Mouse (Mus musculus): ENCODE results near the gene Gfpt2. TPM values are rescaled to one million over a fixed set of nuclear protein-coding genes. Genes with fewer than 3 reads are reported as not detected.
A peak's percentile ranks its signal among the peaks of the same experiment; 100 is the strongest.

Gfpt2 gene
- total and polyA plus RNA-seq, 3 experiments, result 0.04 TPM; not detected in 2

DNA sequence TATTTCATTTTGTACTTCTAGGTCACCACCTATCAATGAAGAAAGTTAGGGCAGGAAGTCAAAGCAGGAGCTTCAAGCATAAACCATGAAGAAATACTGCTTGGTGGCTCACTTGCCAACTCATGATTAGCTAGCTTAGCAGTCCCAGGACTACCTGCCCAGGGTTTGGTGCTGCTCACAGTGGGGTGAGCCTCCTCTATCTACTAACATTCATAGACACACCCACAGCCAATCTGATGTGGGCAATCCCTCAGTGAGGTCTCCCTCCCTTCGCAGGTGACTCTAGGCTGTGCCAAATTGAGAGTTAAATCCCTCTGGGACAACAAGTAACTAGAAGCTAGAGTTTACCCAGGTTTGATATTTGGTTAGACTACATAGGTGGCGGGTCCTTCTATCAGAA lies 28.4 kb downstream of the Gfpt2 start:
- TF ChIP-seq MAFK (IDR thresholded peaks at IDR 0.05; ENCODE audit: insufficient replicate concordance, low read length), result no peak
- TF ChIP-seq MXI1 (IDR thresholded peaks at IDR 0.05; ENCODE audit: low read depth, low read length), result no peak
- no peak for TF ChIP-seq SMC3 (IDR thresholded peaks at IDR 0.05; ENCODE audit: low read depth, low read length)
- no peak for TF ChIP-seq USF2 (conservative IDR thresholded peaks at IDR 0.05; ENCODE audit: low read depth, low read length)
- TF ChIP-seq BHLHE40 (IDR thresholded peaks at IDR 0.05; ENCODE audit: low read depth, low read length), result no peak
- TF ChIP-seq CHD2 (IDR thresholded peaks at IDR 0.05; ENCODE audit: low read length), result no peak
- TF ChIP-seq CHD1 (IDR thresholded peaks at IDR 0.05; ENCODE audit: low read depth, low read length), result no peak
- no peak for TF ChIP-seq JUN (IDR thresholded peaks at IDR 0.05; ENCODE audit: insufficient read depth, low read depth, low read length)
- H3K27ac ChIP-seq (ENCODE audit: insufficient read depth, low read depth), result no peak overlapping the region
- no peaks in the 10 kb centered on the region for H3K9me3 ChIP-seq (replicated peaks; ENCODE audit: low read length)
- H3K9ac ChIP-seq (ENCODE audit: insufficient read depth, low read depth), result no peak overlapping the region
- in situ Hi-C loops (cut with MboI; ENCODE audit: low pct_ligation_motif_present, low pct_unique_long_range_greater_than_20kb, low sequenced_read_pairs), result no loop called here
- peaks cover 5% of the 10 kb centered on the region for H3K27me3 ChIP-seq (replicated peaks)
- no peaks in the 10 kb centered on the region for H3K4me1 ChIP-seq (ENCODE audit: control insufficient read depth in 1 of 2, insufficient read depth in 2 of 2)
- no peak overlapping the region for H3K4me3 ChIP-seq (replicated peaks in 1 of 3; ENCODE audit: low read depth in 2 of 3, low read length in 2 of 3, poor library complexity in 1 of 3)
- H3K4me2 ChIP-seq (ENCODE audit: insufficient read depth, low read depth, poor library complexity, severe bottlenecking), result no peak overlapping the region
- no peaks in the 10 kb centered on the region for H3K36me3 ChIP-seq (replicated peaks in 1 of 2; ENCODE audit: control insufficient read depth in 1 of 2, insufficient read depth in 1 of 2, low read length in 1 of 2)
- H3K79me2 ChIP-seq (replicated peaks; ENCODE audit: control insufficient read depth, extremely low read depth, insufficient read depth, poor library complexity, severe bottlenecking), result no peaks in the 10 kb centered on the region
- DNase-seq (ENCODE audit: extremely low read depth), result no peak
- dilution Hi-C loops (cut with MboI; ENCODE audit: extremely low pct_ligation_motif_present, extremely low pct_unique_long_range_greater_than_20kb, low sequenced_read_pairs), result no loop called here

- TF ChIP-seq RAD21 (IDR thresholded peaks at IDR 0.05; ENCODE audit: low read depth, low read length) (peak; percentile 65), CTCF (conservative IDR thresholded peaks at IDR 0.05 in 1 of 2, IDR thresholded peaks at IDR 0.05 in 1 of 2; ENCODE audit: low read depth in 2 of 2, low read length in 2 of 2) (peak; percentile 93 to 98), SMC3 (IDR thresholded peaks at IDR 0.05; ENCODE audit: low read depth, low read length) (peak; percentile 93), NELFE (IDR thresholded peaks at IDR 0.05; ENCODE audit: low read depth, low read length) (0 out of 2 replicates have a peak, but pooled peaks have one; percentile 24), ZKSCAN1 (IDR thresholded peaks at IDR 0.05; ENCODE audit: borderline replicate concordance, low read depth, low read length) (no peak), GABPA (IDR thresholded peaks at IDR 0.05; ENCODE audit: insufficient replicate concordance, low read depth, low read length) (no peak)
- Histone ChIP-seq H3K27me3 (replicated peaks) (peaks cover 6% of the 10 kb centered on the region), H3K4me1 (ENCODE audit: control insufficient read depth in 1 of 2, insufficient read depth in 2 of 2) (no peaks in the 10 kb centered on the region), H3K9me3 (replicated peaks; ENCODE audit: low read length) (no peaks in the 10 kb centered on the region), H3K79me2 (replicated peaks; ENCODE audit: control insufficient read depth, extremely low read depth, insufficient read depth, poor library complexity, severe bottlenecking) (no peaks in the 10 kb centered on the region), H3K4me2 (ENCODE audit: insufficient read depth, low read depth, poor library complexity, severe bottlenecking) (no peak overlapping the region), H3K27ac (ENCODE audit: insufficient read depth, low read depth) (no peak overlapping the region), H3K36me3 (replicated peaks in 1 of 2; ENCODE audit: control insufficient read depth in 1 of 2, insufficient read depth in 1 of 2, low read length in 1 of 2) (no peaks in the 10 kb centered on the region), H3K9ac (ENCODE audit: insufficient read depth, low read depth) (no peak overlapping the region), H3K4me3 (replicated peaks in 1 of 3; ENCODE audit: low read depth in 2 of 3, low read length in 2 of 3, poor library complexity in 1 of 3) (no peak overlapping the region)
- dilution Hi-C loops (cut with MboI; ENCODE audit: extremely low pct_ligation_motif_present, extremely low pct_unique_long_range_greater_than_20kb, low sequenced_read_pairs), result no loop called here
- in situ Hi-C loops (cut with MboI; ENCODE audit: low pct_ligation_motif_present, low pct_unique_long_range_greater_than_20kb, low sequenced_read_pairs), result no loop called here
- DNase-seq (ENCODE audit: extremely low read depth), result peak; percentile 53
Observed at GRCm38 (mm10) chr11:49824896-49825295, 30.9 kb downstream of the Gfpt2 start.

DNA sequence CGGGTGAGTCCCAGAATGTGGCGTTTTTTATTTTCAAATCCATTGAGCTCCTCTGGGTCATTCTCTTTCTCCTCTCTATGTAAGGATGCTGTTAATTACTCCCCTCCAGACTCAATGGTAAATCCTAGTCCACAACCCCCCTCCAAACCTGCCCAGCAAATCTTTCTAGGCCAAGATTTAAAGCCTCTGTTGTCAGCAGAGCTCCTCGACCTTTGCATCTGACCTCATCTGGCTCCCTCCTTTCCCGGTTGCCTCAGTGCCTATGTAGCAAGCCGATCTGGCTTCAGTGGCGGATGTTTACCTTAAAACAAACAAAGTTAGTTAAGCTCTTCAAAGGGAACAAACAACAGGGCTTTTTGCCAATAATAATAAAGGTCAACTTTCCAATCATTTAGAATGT lies 33.3 kb downstream of the Gfpt2 start:
- H3K4me3 ChIP-seq (replicated peaks in 1 of 3; ENCODE audit: low read depth in 2 of 3, low read length in 2 of 3, poor library complexity in 1 of 3), result no peak overlapping the region
- in situ Hi-C loops (cut with MboI; ENCODE audit: low pct_ligation_motif_present, low pct_unique_long_range_greater_than_20kb, low sequenced_read_pairs), result no loop called here
- H3K27me3 ChIP-seq (replicated peaks), result peaks cover 6% of the 10 kb centered on the region
- H3K79me2 ChIP-seq (replicated peaks; ENCODE audit: control insufficient read depth, extremely low read depth, insufficient read depth, poor library complexity, severe bottlenecking), result no peaks in the 10 kb centered on the region
- no peak overlapping the region for H3K9ac ChIP-seq (ENCODE audit: insufficient read depth, low read depth)
- H3K4me1 ChIP-seq (ENCODE audit: control insufficient read depth in 1 of 2, insufficient read depth in 2 of 2), result no peaks in the 10 kb centered on the region
- no peak overlapping the region for H3K27ac ChIP-seq (ENCODE audit: insufficient read depth, low read depth)
- no peak for DNase-seq (ENCODE audit: extremely low read depth)
- no peaks in the 10 kb centered on the region for H3K36me3 ChIP-seq (replicated peaks in 1 of 2; ENCODE audit: control insufficient read depth in 1 of 2, insufficient read depth in 1 of 2, low read length in 1 of 2)
- dilution Hi-C loops (cut with MboI; ENCODE audit: extremely low pct_ligation_motif_present, extremely low pct_unique_long_range_greater_than_20kb, low sequenced_read_pairs), result no loop called here
- H3K9me3 ChIP-seq (replicated peaks; ENCODE audit: low read length), result no peaks in the 10 kb centered on the region
- no peak overlapping the region for H3K4me2 ChIP-seq (ENCODE audit: insufficient read depth, low read depth, poor library complexity, severe bottlenecking)
- TF ChIP-seq ZKSCAN1 (IDR thresholded peaks at IDR 0.05; ENCODE audit: borderline replicate concordance, low read depth, low read length) (no peak), RAD21 (IDR thresholded peaks at IDR 0.05; ENCODE audit: low read depth, low read length) (no peak), TCF12 (IDR thresholded peaks at IDR 0.05; ENCODE audit: low read depth, low read length) (no peak), UBTF (IDR thresholded peaks at IDR 0.05; ENCODE audit: low read depth, low read length) (no peak), JUN (IDR thresholded peaks at IDR 0.05; ENCODE audit: insufficient read depth, low read depth, low read length) (no peak), JUND (conservative IDR thresholded peaks at IDR 0.05; ENCODE audit: low read depth, low read length) (no peak), BHLHE40 (IDR thresholded peaks at IDR 0.05; ENCODE audit: low read depth, low read length) (no peak), NRF1 (IDR thresholded peaks at IDR 0.05; ENCODE audit: low read depth, low read length) (no peak), CHD2 (IDR thresholded peaks at IDR 0.05; ENCODE audit: low read length) (no peak), ELF1 (IDR thresholded peaks at IDR 0.05; ENCODE audit: low read depth, low read length) (no peak), CTCF (conservative IDR thresholded peaks at IDR 0.05 in 1 of 2, IDR thresholded peaks at IDR 0.05 in 1 of 2; ENCODE audit: low read depth in 2 of 2, low read length in 2 of 2) (no peak), EP300 (IDR thresholded peaks at IDR 0.05; ENCODE audit: low read length) (no peak), USF1 (IDR thresholded peaks at IDR 0.05; ENCODE audit: low read depth, low read length) (no peak), MAX (IDR thresholded peaks at IDR 0.05; ENCODE audit: low read length) (no peak), ZMIZ1 (IDR thresholded peaks at IDR 0.05; ENCODE audit: low read depth, low read length) (no peak), USF2 (conservative IDR thresholded peaks at IDR 0.05; ENCODE audit: low read depth, low read length) (no peak), MAFK (IDR thresholded peaks at IDR 0.05; ENCODE audit: insufficient replicate concordance, low read length) (no peak), E2F4 (IDR thresholded peaks at IDR 0.05; ENCODE audit: insufficient replicate concordance, low read depth, low read length) (no peak), TBP (conservative IDR thresholded peaks at IDR 0.05; ENCODE audit: low read depth, low read length) (no peak)

Measured in CH12.LX (cell line).